Mouse (Mus musculus) CD8-positive naive resting alpha-beta T cell, adult 2 months (primary cell): ENCODE data around the gene Rgs6.

Experiments
- DNase-seq, 2 experiments: peaks; one replicate each; pipeline ENCODE4 v3.0.0; 2022; ENCODE audit warnings: low read depth in 2 of 2, low spot score in 2 of 2

Gene Rgs6

GRCm38 (mm10) chr12:82848304-82848872 is 260.3 kb downstream of the Rgs6 start:
- DNase-seq: no peak

GRCm38 (mm10) chr12:82854902-82855301 is 266.8 kb downstream of the Rgs6 start:
- no peak for DNase-seq

- DNase-seq: no peak
Measured at GRCm38 (mm10) chr12:82855333-82856107, 267.4 kb downstream of the Rgs6 start.

- no peak for DNase-seq
Measured at GRCm38 (mm10) chr12:82865686-82866085, 277.6 kb downstream of the Rgs6 start.

GRCm38 (mm10) chr12:82880711-82881110 is 292.6 kb downstream of the Rgs6 start:
- DNase-seq: no peak

GRCm38 (mm10) chr12:82883079-82883478 is 295.0 kb downstream of the Rgs6 start:
- DNase-seq: no peak

- no peak for DNase-seq
Measured at GRCm38 (mm10) chr12:82894971-82895838, 307.1 kb downstream of the Rgs6 start.

- no peak for DNase-seq
Measured at GRCm38 (mm10) chr12:82905773-82906172, 317.7 kb downstream of the Rgs6 start.

- no peak for DNase-seq
Measured at GRCm38 (mm10) chr12:82910846-82911245, 322.8 kb downstream of the Rgs6 start.

- no peak for DNase-seq
Measured at GRCm38 (mm10) chr12:82914127-82914526, 326.0 kb downstream of the Rgs6 start.

GRCm38 (mm10) chr12:82920146-82920545 is 332.1 kb downstream of the Rgs6 start:
- DNase-seq: no peak

GRCm38 (mm10) chr12:82921287-82922015 is 333.4 kb downstream of the Rgs6 start:
- no peak for DNase-seq

GRCm38 (mm10) chr12:82922856-82923506 is 334.9 kb downstream of the Rgs6 start:
- no peak for DNase-seq

GRCm38 (mm10) chr12:82932706-82933461 is 344.8 kb downstream of the Rgs6 start:
- no peak for DNase-seq

GRCm38 (mm10) chr12:82935121-82935762 is 347.1 kb downstream of the Rgs6 start:
- DNase-seq: no peak

- no peak for DNase-seq
Measured at GRCm38 (mm10) chr12:82935767-82936166, 347.7 kb downstream of the Rgs6 start.

- no peak for DNase-seq
Measured at GRCm38 (mm10) chr12:82940461-82940860, 352.4 kb downstream of the Rgs6 start.

- peak; percentile 2 to 36 for DNase-seq
Measured at GRCm38 (mm10) chr12:82946507-82946906, 358.4 kb downstream of the Rgs6 start.

GRCm38 (mm10) chr12:82961111-82961510 is 373.0 kb downstream of the Rgs6 start:
- peak in 1 of 2 experiments; percentile 6 for DNase-seq
